Mouse (Mus musculus) WW6 (cell line): Measurements from ENCODE around the gene Ndst4.

Experiments used
- DNase-seq: peaks from one replicate; pipeline ENCODE4 v3.0.0-alpha.2; 2013; ENCODE audit warnings: low read depth, low spot score

The Ndst4 gene

GRCm38 (mm10) chr3:125734945-125735344, 331.1 kb downstream of the Ndst4 start:
- DNase-seq, result no peak

GRCm38 (mm10) chr3:125744468-125745141, 340.7 kb downstream of the Ndst4 start:
- no peak for DNase-seq

- no peak for DNase-seq
These were observed 341.2 kb downstream of the Ndst4 start for GRCm38 (mm10) chr3:125745142-125745496.

- DNase-seq, result no peak
These were observed 342.5 kb downstream of the Ndst4 start for GRCm38 (mm10) chr3:125746367-125746766.

GRCm38 (mm10) chr3:125756911-125757310, 353.0 kb downstream of the Ndst4 start:
- DNase-seq, result no peak

- no peak for DNase-seq
These were observed 356.8 kb downstream of the Ndst4 start for GRCm38 (mm10) chr3:125760711-125761110.
